Mouse (Mus musculus): ENCODE results near the gene Slc20a1. TPM values are rescaled to one million over a fixed set of nuclear protein-coding genes. Genes with fewer than 3 reads are reported as not detected.

Gene Slc20a1
- polyA plus RNA-seq, 1 experiment from 2014 or later, result 59.0 TPM

DNA sequence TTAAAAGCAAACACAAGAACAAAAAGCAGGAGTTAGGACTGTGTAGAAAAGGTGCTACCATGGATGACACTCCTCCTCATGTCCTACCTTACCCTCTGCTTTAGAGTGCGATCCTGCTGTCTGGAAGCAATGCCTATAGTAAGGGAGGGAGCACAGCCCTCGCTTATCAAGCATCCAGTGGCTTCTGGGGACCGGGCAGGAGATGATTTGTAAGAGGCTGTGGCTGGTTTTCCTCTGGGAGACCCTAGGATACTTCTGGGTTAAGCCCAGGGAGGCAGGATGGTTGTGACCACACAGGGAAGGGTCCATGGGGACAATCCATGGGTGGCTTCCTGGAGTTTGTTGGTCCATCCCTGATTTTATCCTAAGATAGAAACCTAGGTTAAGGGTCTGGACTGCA is 62.1 kb downstream of the Slc20a1 start:
- ATAC-seq (ENCODE audit: low FRiP score, low TSS enrichment) (no peak), DNase-seq (no peak)
- Histone ChIP-seq H3K27ac (replicated peaks; ENCODE audit: low read depth, low read length) (no peak overlapping the region), H3K4me3 (replicated peaks; ENCODE audit: low read depth, low read length) (no peak overlapping the region), H3K36me3 (ENCODE audit: control insufficient read depth, insufficient read depth, low read length) (no peaks in the 10 kb centered on the region), H3K27me3 (ENCODE audit: control insufficient read depth, insufficient read depth, low read length) (no peaks in the 10 kb centered on the region), H3K9me3 (ENCODE audit: control insufficient read depth, low read length) (no peaks in the 10 kb centered on the region), H3K4me2 (ENCODE audit: low read length) (no peak overlapping the region), H3K4me1 (ENCODE audit: control insufficient read depth, insufficient read depth, low read length) (no peaks in the 10 kb centered on the region), H3K9ac (replicated peaks; ENCODE audit: low read length) (no peak overlapping the region)
- 76% methylated on average over 3 of the region's 3 CpGs for WGBS

Other genes with a start within 250 kb of the Slc20a1 start
- gene Zc3h6, start 231.4 kb upstream of the Slc20a1 start, polyA plus RNA-seq (2014; fragmentation: Nextera tagmentation; extraction: Ambion mirVana), result 5.7 and 6.0 TPM in 2 replicates
- gene Gm10762, start 231.0 kb upstream of the Slc20a1 start, polyA plus RNA-seq (2014; fragmentation: Nextera tagmentation; extraction: Ambion mirVana), result 21.8 and 23.1 TPM in 2 replicates
- gene Vinac1, start 150.6 kb upstream of the Slc20a1 start, polyA plus RNA-seq (2014; fragmentation: Nextera tagmentation; extraction: Ambion mirVana), result 1.1 and 1.2 TPM in 2 replicates
- gene Ttl, start 132.8 kb upstream of the Slc20a1 start, polyA plus RNA-seq (2014; fragmentation: Nextera tagmentation; extraction: Ambion mirVana), result 28.5 and 31.1 TPM in 2 replicates
- gene Polr1b, start 97.8 kb upstream of the Slc20a1 start, polyA plus RNA-seq (2014; fragmentation: Nextera tagmentation; extraction: Ambion mirVana), result 8.3 and 9.5 TPM in 2 replicates
- gene Chchd5, start 69.1 kb upstream of the Slc20a1 start, polyA plus RNA-seq (2014; fragmentation: Nextera tagmentation; extraction: Ambion mirVana), result 24.4 and 25.0 TPM in 2 replicates
- gene Ckap2l, start 98.4 kb downstream of the Slc20a1 start, polyA plus RNA-seq (2014; fragmentation: Nextera tagmentation; extraction: Ambion mirVana), result 7.4 and 13.5 TPM in 2 replicates
- 0.20 and 0.39 TPM in 2 replicates for gene Il1a, start 111.2 kb downstream of the Slc20a1 start, polyA plus RNA-seq (2014; fragmentation: Nextera tagmentation; extraction: Ambion mirVana)
- not detected in 2 replicates for gene Il1b, start 172.4 kb downstream of the Slc20a1 start, polyA plus RNA-seq (2014; fragmentation: Nextera tagmentation; extraction: Ambion mirVana)

Data from midbrain, embryonic 14.5 days (tissue).